Mouse (Mus musculus) gastrocnemius, postnatal 4 days (tissue): ENCODE measurements around the gene Gm20920. TPM values are rescaled to one million over a fixed set of nuclear protein-coding genes. Genes with fewer than 3 reads are reported as not detected.
"Not testable (repeated sequence)": the region's sequence is repeated elsewhere in the genome, so short reads cannot be mapped to it uniquely, and the experiment has no call there.

Experiments
- DNase-seq, 2 experiments: peaks; one replicate each; pipeline ENCODE4 v3.0.0; 2021 to 2022; ENCODE audit warnings: low spot score in 2 of 2, mixed read lengths in 2 of 2
- long read RNA-seq, 2 experiments: library from polyadenylated mRNA; stranded (forward); transcript quantifications; one replicate each; pipeline ENCODE4 v2.0.0; 2021
- total RNA-seq, 2 experiments: library from RNA; stranded (reverse); gene quantifications; 2 replicates each; pipeline ENCODE4 v1.2.3; 2021

Gene Gm20920
- not detected for total RNA-seq
- long read RNA-seq, experiment 1 = 0 reads
- long read RNA-seq, experiment 2 = 0 reads

DNA sequence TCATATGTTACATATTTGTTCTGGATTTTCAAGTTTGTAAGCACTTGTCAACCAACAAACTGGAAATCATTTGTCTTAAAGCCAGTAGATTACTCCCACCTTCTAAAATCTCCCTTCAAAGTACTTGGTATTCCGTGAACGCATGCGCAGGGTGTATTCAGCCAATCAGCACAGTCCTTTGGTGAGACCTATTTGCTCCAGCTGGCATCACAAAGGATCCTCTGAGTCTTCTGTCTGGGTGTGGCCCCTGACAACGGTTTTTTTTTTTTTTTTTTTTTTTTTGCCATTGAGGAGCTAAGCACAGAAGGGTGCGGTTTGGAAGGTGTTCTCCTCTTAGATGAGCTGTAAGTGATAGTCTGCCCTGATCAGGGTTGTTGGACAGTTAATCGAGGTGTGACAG, at the start of gene Gm20920:
TSS of gene Gm20920 (plus strand) at position 301 of the 400 bp plus-strand sequence.
- not testable (repeated sequence) for DNase-seq
